Mouse (Mus musculus): ENCODE measurements at regions not wholly inside any gene's neighbourhood (a gene's known extent, or its start where the extent isn't known, plus 50 kb on each side); places are given as distances from the start of the nearest gene placed in this dataset.

DNA sequence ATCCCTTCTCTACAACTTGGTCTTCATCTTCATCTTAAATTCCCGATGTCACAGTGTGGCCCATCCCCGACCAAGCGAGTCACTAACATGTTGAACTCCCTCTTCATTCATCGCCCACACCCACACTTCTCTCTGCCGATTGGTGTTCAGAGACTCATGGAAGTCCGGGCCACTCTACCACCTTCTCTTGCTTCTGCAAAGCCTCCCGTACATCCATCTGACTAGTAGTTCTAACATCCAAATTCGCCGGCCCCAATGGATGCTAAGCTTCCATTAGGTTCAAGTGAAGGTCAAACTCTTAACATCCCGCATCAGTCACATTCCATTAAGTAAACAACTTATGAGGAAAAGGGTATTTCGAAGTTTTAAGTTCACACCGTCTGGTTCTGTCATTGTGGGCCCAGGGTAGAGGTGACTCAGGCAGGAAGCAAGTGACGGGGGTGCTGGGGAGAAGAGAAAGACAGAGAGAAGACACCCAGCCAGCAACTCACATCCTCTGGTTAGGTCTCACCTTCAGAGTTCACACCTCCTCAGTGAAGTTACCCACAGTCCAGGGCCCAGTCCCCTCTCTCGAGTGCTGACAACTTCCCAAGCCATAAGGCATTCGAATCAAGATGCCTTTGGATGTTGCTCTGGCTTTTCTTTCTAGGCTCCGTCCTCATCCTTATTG, 61.0 kb upstream of the Ubash3b start:
- Histone ChIP-seq H3K9ac (no peak overlapping the region), H3K27me3 (no peaks in the 10 kb centered on the region), H3K27ac (no peak overlapping the region), H3K4me1 (no peaks in the 10 kb centered on the region), H3K4me2 (no peak overlapping the region), H3K4me3 (no peak overlapping the region), H3K36me3 (no peaks in the 10 kb centered on the region), H3K9me3 (no peaks in the 10 kb centered on the region)
- WGBS, result 82% methylated on average over 16 of the region's 16 CpGs
- ATAC-seq (ENCODE audit: insufficient number of reproducible peaks, low FRiP score, low TSS enrichment, low read depth), result no peak

DNA sequence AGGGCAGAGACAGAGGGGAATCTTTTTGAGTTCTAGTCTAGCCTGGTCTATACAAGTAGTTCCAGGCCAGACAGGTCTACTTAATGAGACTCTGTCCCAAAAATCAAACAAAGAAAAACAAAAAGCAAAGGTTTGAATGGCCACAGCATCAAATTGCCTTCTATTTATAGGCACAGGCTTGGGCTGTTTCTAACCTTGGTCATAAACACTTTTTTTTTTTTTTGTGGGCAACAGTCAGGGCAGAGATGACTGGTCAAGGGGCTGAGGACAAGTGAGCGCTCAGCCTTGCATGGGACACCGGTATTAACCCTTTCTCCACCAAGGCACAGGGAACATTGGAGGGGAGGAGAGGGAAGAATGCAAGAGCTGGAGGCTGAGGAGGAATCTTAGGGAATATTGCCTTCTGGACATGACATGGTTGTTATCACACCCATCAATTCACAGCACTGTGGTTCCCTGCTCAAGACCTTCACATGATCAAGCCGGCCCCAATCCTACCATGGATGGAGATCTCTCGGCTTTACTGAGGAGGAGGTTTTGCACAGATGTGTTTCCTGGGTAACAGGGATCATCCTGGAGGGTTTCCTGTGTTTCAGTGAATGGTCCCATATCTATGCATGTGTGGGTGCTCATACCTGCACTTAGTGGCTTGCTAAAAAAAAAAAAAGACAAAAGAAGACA, 59.8 kb upstream of the Ubash3b start:
- no peak overlapping the region for H3K4me2 ChIP-seq
- no peaks in the 10 kb centered on the region for H3K27me3 ChIP-seq
- no peak for ATAC-seq (ENCODE audit: insufficient number of reproducible peaks, low FRiP score, low TSS enrichment, low read depth)
- no peak overlapping the region for H3K27ac ChIP-seq
- no peaks in the 10 kb centered on the region for H3K36me3 ChIP-seq
- no peak overlapping the region for H3K4me3 ChIP-seq
- H3K4me1 ChIP-seq, result no peaks in the 10 kb centered on the region
- no peaks in the 10 kb centered on the region for H3K9me3 ChIP-seq
- WGBS, result 63% methylated on average over 4 of the region's 4 CpGs
- no peak overlapping the region for H3K9ac ChIP-seq

DNA sequence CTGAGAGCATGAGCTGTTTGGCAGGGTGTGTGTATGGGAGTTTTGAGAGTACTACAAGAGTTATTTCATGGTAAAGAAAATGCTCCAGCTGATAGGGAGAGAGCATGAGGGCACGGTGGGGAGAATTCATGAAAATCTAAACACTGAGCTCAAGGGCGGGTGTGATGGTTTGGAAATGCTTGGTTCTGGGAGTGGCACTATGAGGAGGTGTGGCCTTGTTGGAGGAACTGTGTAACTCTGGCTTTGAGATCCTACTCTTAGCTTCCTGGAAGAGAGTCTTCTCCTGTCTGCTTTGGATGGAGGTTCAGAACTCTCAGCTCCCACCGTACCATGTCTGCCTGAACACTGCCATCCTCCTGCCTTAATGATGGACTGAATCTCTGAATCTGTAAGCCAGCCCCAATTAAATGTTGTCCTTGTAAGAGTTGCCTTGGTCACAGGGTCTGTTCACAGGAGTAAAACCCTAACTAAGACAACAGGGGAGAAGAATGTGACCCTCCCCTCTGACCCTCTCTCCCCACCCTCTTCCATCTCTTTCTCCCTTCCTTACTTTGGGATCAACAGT, 58.7 kb upstream of the Ubash3b start:
- H3K9ac ChIP-seq, result no peak overlapping the region
- no peaks in the 10 kb centered on the region for H3K4me1 ChIP-seq
- ATAC-seq (ENCODE audit: insufficient number of reproducible peaks, low FRiP score, low TSS enrichment, low read depth), result no peak
- no peak overlapping the region for H3K4me3 ChIP-seq
- H3K36me3 ChIP-seq, result no peaks in the 10 kb centered on the region
- H3K4me2 ChIP-seq, result no peak overlapping the region
- WGBS, result 87% methylated on average over 3 of the region's 3 CpGs
- no peaks in the 10 kb centered on the region for H3K27me3 ChIP-seq
- no peaks in the 10 kb centered on the region for H3K9me3 ChIP-seq
- no peak overlapping the region for H3K27ac ChIP-seq

DNA sequence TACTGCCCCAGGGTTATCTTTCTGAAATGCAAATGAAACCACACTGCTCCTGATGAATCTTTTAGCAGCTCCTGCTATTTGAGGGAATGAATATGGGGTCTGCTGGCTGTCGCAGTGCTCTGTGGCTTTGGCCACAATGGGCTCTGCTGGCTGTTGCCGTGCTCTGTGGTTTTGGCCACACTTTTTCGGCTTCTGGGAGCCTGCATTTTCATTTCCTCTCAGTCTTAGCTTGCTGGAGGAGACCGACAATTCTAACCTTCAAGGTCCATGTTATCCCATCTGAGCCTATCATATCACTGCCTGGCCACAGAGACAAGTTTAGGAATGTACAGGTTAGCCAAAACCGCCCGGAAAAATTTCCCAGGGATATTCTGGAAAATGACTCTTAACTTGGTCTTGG, 57.2 kb upstream of the Ubash3b start:
- no peak overlapping the region for H3K4me2 ChIP-seq
- no peaks in the 10 kb centered on the region for H3K9me3 ChIP-seq
- WGBS, result 69% methylated on average over 6 of the region's 6 CpGs
- no peak for ATAC-seq (ENCODE audit: insufficient number of reproducible peaks, low FRiP score, low TSS enrichment, low read depth)
- H3K36me3 ChIP-seq, result no peaks in the 10 kb centered on the region
- H3K27me3 ChIP-seq, result no peaks in the 10 kb centered on the region
- no peak overlapping the region for H3K4me3 ChIP-seq
- H3K4me1 ChIP-seq, result no peaks in the 10 kb centered on the region
- no peak overlapping the region for H3K9ac ChIP-seq
- no peak overlapping the region for H3K27ac ChIP-seq

DNA sequence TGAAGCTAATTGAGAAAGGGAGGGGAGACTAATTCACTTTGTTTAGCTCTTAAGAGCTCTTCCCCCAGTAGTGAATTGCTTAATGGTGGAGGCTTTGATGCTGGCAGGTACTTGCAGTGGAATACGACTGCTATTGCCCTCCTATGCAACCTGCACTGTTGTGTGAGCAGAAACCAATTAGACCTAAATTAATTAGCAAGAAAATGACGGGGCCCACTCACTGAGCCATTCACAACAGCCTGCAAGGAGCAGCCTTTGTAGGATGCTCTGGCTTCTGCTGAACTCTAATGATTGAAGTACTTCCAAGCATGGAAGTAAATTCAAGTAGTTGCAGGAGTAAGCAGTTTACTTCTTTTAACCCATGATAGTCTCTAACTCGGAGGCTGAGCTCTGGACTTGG, 54.8 kb upstream of the Ubash3b start:
- Histone ChIP-seq H3K4me3 (no peak overlapping the region), H3K9ac (no peak overlapping the region), H3K9me3 (no peaks in the 10 kb centered on the region), H3K4me1 (peaks cover 21% of the 10 kb centered on the region), H3K36me3 (no peaks in the 10 kb centered on the region), H3K4me2 (no peak overlapping the region), H3K27ac (no peak overlapping the region), H3K27me3 (no peaks in the 10 kb centered on the region)
- WGBS, result 29% methylated on average over 3 of the region's 3 CpGs
- no peak for ATAC-seq (ENCODE audit: insufficient number of reproducible peaks, low FRiP score, low TSS enrichment, low read depth)

DNA sequence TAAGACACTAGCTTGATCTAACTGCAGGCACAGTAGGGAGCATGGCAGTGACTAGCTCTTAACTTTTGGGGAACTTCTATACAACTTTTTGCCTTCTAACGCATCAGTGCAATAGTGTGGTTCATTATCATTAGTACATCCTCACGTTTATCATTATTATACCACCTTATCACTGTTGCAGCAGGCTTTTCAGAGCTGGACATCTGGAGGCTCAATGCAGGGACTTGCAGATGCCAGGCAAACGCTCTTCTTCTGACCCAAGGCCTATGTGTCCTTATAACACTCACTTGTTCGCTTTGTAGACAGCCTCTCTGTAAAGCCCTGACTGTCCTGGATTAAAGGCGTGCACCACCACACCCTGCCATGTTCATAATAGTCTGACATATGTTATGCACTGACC, 53.5 kb upstream of the Ubash3b start:
- Histone ChIP-seq H3K4me1 (peaks cover 21% of the 10 kb centered on the region), H3K36me3 (no peaks in the 10 kb centered on the region), H3K4me2 (no peak overlapping the region), H3K9ac (no peak overlapping the region), H3K27me3 (no peaks in the 10 kb centered on the region), H3K27ac (no peak overlapping the region), H3K9me3 (no peaks in the 10 kb centered on the region), H3K4me3 (no peak overlapping the region)
- ATAC-seq (ENCODE audit: insufficient number of reproducible peaks, low FRiP score, low TSS enrichment, low read depth), result no peak
- WGBS, result 79% methylated on average over 5 of the region's 5 CpGs

DNA sequence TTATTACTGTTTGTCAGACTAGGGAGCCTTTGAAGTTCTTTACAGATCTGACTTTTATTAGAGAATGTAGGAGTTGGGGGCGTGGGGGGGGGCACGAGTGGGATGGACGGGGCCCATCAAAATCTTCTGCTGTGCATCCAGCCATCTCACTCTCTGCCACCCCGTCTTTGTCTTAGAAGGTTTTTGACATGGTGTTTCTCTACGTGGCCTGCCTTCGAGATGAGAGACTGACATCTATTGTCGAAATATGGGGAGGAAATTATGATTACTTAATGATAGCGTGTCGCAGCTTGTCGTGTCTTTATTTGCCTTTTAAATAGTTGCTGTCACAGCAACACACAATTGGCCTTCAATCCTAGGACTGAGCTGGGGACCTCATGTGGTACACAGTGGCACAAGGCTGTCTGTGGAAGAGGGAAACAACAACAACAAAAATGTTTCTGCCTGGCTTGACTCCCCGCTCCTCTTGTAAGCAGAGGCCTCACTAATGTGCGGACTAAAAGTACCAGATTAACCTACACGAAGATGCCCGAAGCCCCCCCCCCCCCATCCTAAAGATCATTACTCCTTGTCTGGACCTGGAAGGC, 51.5 kb upstream of the Ubash3b start:
- Histone ChIP-seq H3K9me3 (no peaks in the 10 kb centered on the region), H3K9ac (no peak overlapping the region), H3K36me3 (no peaks in the 10 kb centered on the region), H3K4me1 (peaks cover 21% of the 10 kb centered on the region), H3K27me3 (no peaks in the 10 kb centered on the region), H3K4me3 (peak overlapping the region; percentile 18; the same call in 1 of the 2 replicates), H3K27ac (peak overlapping the region; percentile 90), H3K4me2 (peak overlapping the region; percentile 39)
- WGBS, result 20% methylated on average over 14 of the region's 14 CpGs
- ATAC-seq (ENCODE audit: insufficient number of reproducible peaks, low FRiP score, low TSS enrichment, low read depth), result no peak

DNA sequence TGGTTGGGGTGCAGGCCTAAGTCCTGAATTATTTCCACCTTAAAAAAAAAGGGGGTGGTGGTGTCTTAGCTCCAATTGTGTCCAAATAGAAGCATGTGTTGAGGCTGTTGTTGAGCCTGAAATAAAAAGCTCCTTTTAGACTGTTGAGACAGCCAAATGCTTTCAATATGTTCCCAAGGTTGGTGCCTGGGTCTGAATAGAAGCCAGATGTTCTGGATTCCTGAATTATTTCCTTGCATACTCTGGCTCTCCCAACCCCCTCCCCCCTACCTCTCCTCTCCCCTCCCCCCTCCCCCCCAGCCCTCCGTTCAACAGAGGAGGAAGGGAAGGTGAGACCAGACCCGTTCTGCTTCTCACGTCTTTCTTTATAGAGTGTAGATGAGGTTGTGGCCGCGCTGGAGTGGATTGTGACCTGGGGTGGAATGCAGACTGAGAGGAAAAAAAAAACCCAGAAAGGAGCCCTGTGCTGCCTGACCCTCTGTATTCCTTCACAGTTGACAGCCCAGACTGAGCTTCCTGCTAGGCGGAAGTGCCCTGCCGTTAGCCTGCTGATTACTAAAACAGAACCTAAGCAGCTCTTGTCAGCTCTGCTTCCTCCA, 50.9 kb upstream of the Ubash3b start:
- peaks cover 21% of the 10 kb centered on the region for H3K4me1 ChIP-seq
- H3K9ac ChIP-seq, result no peak overlapping the region
- no peaks in the 10 kb centered on the region for H3K36me3 ChIP-seq
- ATAC-seq (ENCODE audit: insufficient number of reproducible peaks, low FRiP score, low TSS enrichment, low read depth), result peak; percentile 71; the same call in 1 of the 2 replicates
- no peaks in the 10 kb centered on the region for H3K27me3 ChIP-seq
- peak overlapping the region; percentile 90 for H3K27ac ChIP-seq
- H3K9me3 ChIP-seq, result no peaks in the 10 kb centered on the region
- 0% methylated on average over 7 of the region's 7 CpGs for WGBS
- H3K4me3 ChIP-seq, result peak overlapping the region; percentile 18
- peak overlapping the region; percentile 39 for H3K4me2 ChIP-seq

DNA sequence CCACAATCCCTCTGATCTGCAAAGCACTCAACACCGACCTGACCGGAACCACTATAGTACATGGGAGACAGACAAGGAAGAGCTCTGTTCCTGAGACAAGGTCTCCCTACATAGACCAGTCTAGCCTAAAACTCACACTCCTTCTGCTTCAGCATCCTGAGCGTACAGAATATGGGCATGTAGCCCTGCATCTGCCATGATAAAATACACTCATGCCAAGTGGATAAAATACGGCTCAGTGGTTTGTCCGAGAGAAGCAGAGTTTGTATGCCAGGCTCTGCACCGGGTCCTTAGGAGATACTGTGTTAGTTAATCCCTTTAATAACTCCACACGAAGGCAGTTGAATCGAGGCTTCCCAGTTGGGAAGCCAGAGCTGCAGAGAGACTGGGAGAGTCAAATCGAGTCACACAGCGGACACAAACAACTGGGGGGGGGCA, 50.4 kb upstream of the Ubash3b start:
- Histone ChIP-seq H3K4me3 (no peak overlapping the region), H3K36me3 (no peaks in the 10 kb centered on the region), H3K27ac (peak overlapping the region; percentile 90), H3K27me3 (no peaks in the 10 kb centered on the region), H3K9ac (no peak overlapping the region), H3K9me3 (no peaks in the 10 kb centered on the region), H3K4me2 (peak overlapping the region; percentile 39), H3K4me1 (peaks cover 26% of the 10 kb centered on the region)
- ATAC-seq (ENCODE audit: insufficient number of reproducible peaks, low FRiP score, low TSS enrichment, low read depth), result no peak
- WGBS, result 18% methylated on average over 10 of the region's 10 CpGs

MicroRNAs in the stretch of these regions (microRNA counts, 519-probe panel; counts per million panel counts)
- 3,663 counts per million, percentile 85 among the panel's probes with 10 or more counts for microRNA mmu-miR-100
- 2,748 counts per million, percentile 60 among the panel's probes with 10 or more counts for microRNA mmu-miR-125b-3p

Small RNA genes lying in the stretch of these regions (microRNA-seq; reads per million reads assigned to microRNA genes)
- gene Mir100 (13,858 reads per million, percentile 96 among the genes with 10 or more reads in this experiment), gene Mir125b-1 (1,045 reads per million, percentile 74 among the genes with 10 or more reads in this experiment), gene Mirlet7a-2 (302 reads per million, percentile 62 among the genes with 10 or more reads in this experiment)
